Mouse (Mus musculus): ENCODE results near the gene Zmym6.

DNA sequence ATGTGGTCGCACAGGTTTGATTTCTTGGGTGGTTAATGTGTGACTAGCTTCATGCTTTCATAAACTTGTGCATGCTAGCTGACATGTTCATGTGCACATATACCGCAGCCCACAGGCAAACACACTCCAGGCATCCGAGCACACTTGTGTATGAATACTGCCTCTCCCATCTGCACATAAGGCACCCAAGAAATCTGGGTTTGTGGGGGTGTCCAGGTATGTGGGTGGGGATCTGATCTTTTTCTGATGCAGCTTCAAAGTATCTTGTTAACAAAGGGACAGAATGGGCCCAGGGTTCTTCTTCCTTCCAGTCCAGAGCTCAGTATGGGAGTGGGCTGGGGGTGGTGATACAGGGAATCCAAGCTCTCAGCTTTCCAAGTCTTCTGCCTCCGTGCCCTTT is 95.4 kb downstream of the Zmym6 start:
- TF ChIP-seq CTCF (IDR thresholded peaks at IDR 0.05; ENCODE audit: borderline replicate concordance, insufficient read depth, low read depth, low read length) (no peak), POLR2A (IDR thresholded peaks at IDR 0.05; ENCODE audit: borderline replicate concordance, insufficient read depth, low read length) (no peak)
